Mouse (Mus musculus): Measurements from ENCODE around the gene Il4i1. TPM values are rescaled to one million over a fixed set of nuclear protein-coding genes. Genes with fewer than 3 reads are reported as not detected.
A peak's percentile ranks its signal among the peaks of the same experiment; 100 is the strongest.

Gene Il4i1
- total RNA-seq, 2 experiments from 2014 or later = 2.1 to 2.6 TPM

DNA sequence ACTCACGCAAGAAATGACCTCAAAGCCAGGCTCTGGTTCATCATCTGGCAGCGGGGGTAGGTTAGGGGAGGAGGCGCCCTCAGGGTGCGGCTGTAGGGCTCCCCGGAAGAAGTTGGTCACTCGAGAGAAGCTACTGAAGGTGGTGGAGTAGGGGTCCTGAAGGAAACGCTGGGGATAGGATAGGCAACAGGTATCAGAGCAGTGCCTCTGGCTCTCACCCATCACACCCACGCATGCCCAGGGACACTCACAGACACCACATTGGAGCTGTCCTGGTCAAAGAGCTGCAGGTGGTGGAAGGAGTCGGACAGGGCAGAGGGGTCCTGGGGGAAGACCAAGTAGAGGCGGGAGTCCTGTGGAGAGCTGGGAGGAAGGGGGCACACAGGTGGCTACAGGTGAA lies 28.8 kb downstream of the Il4i1 start:
- ATAC-seq (replicated peaks; ENCODE audit: low FRiP score, poor library complexity, severe bottlenecking) = no peak

DNA sequence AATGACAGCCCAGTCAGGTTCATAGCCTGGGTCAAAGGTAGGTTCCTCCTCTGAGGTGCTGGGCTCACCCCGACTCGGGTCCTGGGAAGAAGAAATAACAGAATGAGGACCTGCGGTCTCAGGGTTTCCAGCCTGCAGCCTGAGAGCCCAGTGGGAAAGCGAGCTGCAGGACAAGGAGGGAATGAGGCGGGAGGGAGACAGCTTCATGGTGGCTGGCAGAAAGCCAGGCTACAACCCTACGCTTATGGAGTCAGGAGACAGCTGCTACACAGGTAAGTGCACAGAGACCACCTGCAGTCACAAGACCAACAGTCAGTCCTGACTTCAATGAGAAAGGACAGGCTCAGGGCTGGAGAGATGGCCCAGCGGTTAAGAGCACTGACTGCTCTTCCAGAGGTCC lies 30.6 kb downstream of the Il4i1 start:
- ATAC-seq (replicated peaks; ENCODE audit: low FRiP score, poor library complexity, severe bottlenecking) = no peak

DNA sequence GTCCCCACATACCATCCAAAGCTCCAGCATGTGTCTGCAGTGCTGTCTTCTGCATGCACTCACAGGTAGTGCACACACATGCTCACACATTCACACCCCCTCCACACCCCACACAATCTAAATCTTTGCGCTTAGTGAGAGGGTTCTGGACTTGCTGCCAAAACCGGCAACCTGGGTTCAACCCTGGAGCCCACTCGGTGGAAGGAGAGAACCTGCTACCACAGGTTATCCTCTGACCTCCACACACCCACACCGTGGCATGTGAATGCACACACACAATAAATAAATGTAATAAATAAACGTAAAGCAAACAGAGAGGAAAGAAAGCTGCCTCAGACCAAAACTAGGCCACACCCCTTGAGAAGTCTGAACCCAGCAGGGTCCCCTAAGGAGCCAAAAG lies 31.6 kb downstream of the Il4i1 start:
- ATAC-seq (replicated peaks; ENCODE audit: low FRiP score, poor library complexity, severe bottlenecking) = no peak

DNA sequence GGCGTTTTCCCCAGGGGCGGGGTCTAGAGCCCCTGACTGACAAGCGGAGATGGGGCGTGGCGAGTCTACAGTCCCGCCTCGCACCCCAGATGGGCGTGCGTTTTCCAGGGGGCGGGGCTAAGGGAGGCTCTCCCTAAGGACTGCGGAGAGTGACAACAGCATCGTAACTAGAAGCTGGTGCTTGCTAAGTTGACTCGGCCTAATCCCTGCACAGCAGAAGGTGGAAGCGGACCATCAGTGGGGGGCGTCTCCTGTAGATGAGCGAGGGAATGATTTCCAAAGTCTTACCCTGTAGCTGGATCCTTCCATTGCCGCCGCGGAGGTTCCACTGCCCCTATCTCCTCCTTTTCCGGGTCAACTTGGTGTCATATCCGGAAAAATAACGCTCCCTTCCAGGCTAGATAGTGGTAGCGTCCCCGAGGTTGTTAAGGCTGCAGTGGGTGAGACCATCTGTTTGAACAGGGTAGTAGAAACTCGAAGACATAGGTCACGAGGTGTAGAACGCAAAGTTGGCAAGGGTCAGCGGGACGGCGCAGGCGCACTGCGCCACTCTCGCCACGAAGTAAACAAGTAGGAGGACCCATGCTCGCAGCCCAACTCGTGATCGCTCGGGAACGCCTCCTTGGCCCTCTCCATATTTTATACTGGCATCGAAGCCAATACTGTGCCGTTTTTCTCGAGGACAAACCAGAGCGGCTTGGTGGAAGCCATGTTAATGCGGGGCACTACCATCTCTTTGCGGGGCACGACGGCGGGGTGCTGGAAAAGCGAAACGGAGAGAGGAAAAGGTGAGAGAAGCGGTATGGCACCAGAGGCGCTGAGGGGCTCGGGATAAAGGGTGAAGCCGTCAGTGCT lies 32.6 kb downstream of the Il4i1 start, which contains the start of the genes Akt1s1 and Tbc1d17:
Gene Akt1s1 (plus strand): TSS at position 431 of the 855 bp plus-strand sequence.
Gene Tbc1d17 (minus strand): TSS at position 519 of the 855 bp plus-strand sequence.
- peak; percentile 78 for ATAC-seq (replicated peaks; ENCODE audit: low FRiP score, poor library complexity, severe bottlenecking)

DNA sequence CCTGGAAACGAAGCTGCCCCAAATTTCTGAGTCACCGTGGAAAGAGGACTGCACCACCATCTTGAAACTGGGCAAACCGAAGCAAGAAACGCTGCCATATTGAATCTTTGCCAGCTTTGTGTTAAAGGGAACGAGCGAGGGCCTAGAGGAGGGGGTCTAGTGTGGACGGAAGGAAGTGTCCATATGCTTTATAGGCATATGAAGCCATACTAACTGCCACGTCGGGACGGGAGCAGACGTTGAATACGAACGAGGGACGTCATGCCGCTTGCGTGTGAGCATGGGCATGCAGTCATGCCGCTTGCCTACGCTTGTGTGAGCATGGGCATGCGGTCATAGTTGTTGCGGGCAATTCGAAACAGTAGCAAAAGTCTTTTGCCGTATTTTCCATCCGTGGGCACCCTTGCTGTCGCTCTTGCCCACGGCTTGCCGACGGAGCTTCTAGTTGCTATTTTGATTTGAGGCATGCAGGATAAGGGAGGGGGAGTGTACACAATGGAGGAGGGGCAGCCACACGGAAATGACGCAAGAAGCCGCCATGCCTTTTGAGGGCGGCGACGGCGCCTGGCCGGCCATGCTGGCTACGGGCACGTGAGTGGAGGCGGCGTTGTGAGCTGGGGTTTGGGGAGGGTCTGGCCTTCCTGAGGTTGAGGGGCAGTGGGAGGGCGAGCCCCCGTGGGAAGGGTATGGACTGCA lies 33.4 kb downstream of the Il4i1 start:
- ATAC-seq (replicated peaks; ENCODE audit: low FRiP score, poor library complexity, severe bottlenecking) = peak; percentile 55

DNA sequence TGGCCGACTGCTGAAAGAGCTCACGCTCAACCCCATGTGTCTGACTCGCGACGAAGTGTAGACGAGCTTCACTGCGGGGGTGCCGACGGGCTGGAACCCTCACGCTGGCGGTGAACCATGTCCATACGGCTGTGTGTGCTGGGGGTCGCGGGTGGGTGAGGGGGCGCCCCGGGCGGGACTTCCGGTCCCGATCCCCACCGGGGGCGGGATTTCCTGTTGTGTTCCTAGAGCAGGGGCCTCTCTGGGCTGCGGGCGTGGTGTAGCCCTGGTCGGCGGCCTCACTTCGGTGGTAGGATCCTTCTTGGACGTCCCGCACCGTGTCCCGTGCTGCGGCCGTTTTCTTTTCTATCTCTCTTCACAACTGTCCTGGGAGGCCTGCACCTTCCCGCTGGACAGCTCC lies 34.0 kb downstream of the Il4i1 start:
- ATAC-seq (replicated peaks; ENCODE audit: low FRiP score, poor library complexity, severe bottlenecking) = no peak

DNA sequence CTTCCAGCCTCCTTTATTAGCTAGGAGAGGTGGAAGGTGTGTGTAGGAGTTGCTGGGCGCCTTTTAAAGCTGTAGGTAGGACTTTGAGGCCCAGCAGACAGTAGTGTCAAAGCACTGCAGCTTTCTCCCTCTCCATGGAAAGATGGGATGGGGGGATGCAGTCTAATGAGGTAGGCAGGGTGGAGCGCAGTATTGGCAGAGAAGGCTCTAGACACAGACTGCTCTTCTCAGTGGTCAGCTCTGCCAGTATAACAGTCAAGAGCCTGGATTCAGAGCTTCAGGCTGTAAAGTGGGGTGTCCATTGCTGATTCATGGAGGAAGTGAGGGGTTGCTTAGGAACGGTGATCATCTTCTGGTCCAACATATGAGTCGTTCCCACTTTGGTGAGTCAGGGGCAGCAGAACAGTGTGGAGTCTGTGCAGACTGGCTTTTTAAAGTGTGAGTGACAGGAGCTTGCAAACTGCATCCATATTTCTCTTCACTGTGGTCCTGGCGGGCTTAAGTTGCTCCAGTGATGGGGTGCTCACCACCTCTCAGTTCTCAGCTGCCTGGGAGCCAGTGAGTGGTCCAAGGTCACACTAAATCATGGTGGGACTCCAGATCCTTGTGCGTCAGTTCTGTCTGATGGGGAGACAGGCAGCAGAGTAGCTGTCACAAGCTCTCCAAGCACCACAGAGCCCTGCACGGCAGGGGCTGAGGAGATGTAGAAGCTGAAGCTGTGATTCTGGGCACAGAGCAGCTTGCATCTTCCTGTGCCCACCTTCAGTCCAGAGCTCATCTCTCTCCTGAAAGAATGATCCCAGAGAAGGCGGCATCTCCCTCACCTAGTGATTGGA lies 34.8 kb downstream of the Il4i1 start:
- ATAC-seq (replicated peaks; ENCODE audit: low FRiP score, poor library complexity, severe bottlenecking) = no peak

DNA sequence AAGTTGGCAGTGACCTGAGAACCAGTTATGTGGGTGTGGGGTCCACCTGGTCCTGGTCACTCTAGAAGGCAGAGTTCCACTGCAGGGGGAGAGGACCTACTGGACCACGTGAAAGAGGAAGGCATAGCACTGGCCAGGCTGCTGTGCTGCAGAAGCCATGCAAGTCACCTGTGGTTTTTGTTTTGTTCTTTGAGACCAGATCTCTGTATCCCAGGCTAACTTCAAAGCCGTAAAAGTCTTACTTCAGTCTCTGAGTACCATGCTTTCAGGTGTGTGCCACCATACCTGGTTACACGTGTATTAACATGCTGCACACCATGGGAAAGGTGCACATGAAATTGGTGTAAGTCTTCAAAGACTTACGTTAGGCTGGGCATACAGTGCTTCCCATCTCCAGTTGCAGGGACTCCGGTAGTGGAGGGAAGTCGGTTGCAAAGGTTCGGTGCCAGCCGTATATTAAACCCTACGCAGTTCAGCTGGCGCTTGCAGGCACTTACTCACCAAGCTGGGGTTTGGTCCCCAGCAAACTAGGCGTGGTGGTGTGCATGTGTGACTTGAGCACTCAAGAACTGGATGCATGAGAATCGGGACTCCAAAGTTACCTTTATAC lies 35.5 kb downstream of the Il4i1 start:
- no peak for ATAC-seq (replicated peaks; ENCODE audit: low FRiP score, poor library complexity, severe bottlenecking)

DNA sequence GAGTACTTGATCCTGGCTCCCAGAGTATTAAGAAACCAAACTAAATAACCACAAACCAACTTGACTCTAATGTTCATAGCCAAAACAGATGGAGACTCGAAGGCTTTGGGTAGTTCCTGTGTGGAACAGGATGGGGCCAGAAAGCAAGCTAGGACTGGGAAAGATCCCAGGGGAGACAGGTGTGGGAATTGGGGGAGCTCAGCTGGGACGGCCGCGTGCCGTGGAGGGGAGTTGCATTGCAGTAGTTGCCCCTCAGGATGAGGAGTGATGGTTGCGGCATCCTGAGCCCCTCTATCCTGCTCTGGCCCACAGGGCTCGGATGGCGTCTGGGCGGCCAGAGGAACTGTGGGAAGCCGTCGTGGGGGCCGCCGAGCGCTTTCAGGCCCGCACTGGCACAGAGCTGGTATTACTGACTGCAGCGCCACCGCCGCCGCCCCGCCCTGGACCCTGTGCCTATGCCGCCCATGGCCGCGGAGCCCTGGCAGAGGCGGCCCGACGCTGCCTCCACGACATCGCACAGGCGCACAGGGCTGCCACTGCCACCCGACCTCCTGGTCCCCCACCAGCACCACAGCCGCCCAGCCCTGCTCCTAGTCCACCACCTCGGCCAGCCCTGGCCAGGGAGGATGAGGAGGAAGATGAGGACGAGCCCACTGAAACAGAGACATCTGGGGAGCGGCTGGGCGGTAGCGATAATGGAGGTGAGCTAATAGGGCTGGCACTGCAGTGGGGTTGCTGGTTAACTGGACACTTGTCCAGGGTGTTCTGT lies 36.3 kb downstream of the Il4i1 start:
- no peak for ATAC-seq (replicated peaks; ENCODE audit: low FRiP score, poor library complexity, severe bottlenecking)

DNA sequence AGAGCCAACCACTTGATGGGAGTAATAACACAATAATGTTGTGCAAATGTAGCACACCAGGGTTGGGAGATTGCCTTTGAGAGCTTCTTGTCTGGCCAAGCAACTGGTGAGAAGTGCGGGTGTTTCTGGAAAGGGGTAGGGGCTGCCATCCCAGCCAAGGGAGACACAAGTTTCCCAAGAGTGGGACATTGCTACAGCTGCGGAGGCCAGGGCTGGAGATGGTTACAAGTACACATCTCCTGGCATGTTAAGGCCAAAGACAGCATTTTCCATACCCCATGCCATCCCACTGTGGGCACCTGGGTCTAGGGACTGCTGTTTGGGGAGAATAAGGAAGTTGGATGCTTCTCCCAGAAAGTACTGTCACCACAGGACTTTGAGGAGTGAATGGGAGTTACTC lies 36.9 kb downstream of the Il4i1 start:
- no peak for ATAC-seq (replicated peaks; ENCODE audit: low FRiP score, poor library complexity, severe bottlenecking)

DNA sequence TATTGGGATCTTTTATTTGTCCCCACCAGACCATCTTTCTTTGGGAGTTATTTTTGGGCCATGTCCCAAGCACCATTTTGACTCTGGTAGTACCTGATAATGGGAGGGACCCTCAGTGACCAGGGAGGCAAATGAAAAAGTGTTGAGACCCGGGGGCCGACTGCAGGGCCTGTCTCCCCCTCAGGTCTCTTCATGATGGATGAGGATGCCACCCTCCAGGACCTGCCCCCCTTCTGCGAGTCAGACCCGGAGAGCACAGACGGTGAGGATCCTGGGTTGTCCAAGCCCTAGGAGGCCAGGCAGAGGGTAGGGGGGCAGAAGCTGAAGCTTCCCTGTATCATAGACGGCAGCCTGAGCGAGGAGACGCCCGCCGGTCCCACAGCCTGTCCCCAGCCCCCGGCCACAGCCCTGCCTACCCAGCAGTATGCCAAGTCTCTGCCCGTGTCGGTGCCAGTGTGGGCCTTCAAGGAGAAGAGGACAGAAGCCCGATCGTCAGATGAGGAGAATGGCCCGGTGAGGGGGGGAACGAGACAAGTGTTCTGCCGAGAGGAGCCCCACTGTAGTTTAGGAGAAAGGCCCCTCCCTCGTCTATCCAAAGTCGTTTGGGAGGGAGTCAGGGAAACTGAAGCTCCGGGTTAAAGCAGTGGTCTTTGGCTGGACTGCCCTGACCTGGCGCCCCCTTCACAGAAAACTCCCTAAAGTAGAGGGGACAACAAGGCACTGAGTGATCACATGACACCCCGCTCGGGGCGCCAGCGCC lies 37.6 kb downstream of the Il4i1 start:
- ATAC-seq (replicated peaks; ENCODE audit: low FRiP score, poor library complexity, severe bottlenecking) = peak; percentile 3; the same call in 1 of the 2 replicates

DNA sequence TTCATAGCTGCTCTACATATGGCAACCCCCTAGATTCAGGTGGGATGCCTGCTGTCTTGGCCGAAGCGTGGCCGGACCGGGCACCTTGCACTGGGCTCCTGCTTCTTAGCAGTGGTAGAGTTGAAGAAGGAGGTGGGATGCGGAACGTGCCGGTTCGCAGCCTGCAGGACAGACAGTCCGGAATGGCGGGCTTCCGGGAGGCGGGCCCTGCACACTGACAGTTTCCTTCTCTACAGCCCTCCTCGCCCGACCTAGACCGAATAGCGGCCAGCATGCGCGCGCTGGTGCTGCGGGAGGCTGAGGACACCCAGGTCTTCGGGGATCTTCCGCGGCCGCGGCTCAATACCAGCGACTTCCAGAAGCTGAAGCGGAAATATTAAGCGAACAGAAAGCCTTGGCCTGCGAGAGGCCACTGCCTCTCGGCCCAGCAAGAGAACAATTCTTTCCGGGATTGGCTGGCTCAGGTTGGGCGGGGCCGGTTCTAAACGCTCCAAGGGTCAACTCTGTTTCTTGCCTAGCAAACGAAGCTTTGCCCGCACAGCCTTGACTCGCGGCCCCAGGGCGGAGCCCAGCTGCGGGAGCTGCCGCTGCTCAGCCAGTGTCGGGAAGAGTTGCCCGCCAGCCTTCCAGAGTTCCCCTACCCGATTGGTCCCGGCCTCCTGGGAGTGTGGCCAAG lies 38.3 kb downstream of the Il4i1 start:
- ATAC-seq (replicated peaks; ENCODE audit: low FRiP score, poor library complexity, severe bottlenecking) = peak; percentile 60

DNA sequence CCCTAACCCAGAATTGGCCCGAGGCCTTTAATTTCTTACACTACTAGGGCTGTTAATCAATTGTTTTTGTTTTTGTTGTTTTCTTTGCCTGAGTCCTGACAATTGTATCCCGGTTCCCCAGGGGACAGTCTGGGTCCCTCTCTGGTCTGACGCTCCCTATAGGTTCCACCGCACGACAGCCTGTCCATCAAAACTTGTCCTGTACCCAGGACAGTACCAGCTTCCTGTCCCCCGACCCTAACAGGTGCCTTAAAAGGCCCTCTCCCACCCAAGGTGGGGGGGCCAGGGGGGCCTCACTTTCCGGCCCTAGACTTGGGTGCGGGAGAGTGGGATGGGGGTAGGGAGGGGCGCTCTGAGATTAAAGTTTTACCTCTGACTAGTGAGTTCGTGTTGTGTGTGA lies 38.8 kb downstream of the Il4i1 start:
- no peak for ATAC-seq (replicated peaks; ENCODE audit: low FRiP score, poor library complexity, severe bottlenecking)

DNA sequence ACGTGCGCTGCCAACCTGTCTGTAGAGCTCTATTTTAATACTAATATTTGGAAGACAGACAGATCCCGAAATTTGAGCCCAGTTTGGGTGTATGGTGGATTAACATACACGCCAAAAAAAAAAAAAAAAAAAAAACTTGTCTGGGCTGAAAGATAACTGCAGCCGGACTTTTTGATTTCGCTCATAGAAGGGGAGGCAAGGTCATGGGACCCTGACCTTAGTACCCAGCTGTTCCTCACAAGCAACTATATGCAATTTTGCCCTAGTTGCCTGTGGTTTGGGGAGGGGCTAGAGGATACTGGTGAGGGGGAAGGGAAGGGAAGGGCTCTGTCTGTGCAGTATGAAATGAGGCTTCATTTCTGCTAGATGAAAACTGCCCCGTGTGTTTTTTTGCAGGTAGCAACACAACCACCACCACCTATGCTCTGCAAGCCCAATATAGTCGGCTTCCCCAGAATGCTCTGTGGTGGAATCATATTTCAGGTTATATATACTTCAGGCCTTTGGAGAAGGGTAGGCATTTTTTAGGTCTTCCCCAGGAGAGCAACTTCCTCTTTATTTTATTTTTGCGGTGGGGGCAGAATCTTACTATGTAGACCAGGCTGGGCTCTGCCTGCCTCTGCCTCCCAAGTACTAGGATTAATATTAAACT lies 40.2 kb downstream of the Il4i1 start:
- no peak for ATAC-seq (replicated peaks; ENCODE audit: low FRiP score, poor library complexity, severe bottlenecking)

DNA sequence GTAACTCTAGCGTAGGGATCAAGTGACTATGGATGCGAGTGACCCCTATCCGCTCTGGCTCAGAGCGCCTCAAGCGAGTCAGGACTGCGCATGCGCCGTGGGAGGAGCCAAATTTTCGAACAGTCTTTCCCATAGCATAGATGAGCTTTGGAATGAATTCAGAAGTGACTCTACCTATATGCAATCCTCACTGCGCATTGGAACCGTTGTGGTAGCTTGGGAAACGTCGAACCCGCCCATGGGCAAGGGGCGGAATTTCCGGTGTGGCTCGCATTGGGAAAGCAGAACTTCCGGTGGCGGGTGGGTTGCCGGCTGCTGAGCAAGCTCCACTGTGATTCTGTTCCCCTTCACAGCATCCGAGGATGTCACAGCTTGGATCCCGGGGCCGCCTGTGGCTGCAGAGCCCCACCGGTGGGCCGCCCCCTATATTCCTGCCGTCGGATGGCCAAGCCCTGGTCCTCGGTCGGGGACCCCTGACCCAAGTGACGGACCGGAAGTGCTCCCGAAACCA lies 40.9 kb downstream of the Il4i1 start, which contains the start of gene Pnkp:
Gene Pnkp (plus strand): TSS at position 98 of the 511 bp plus-strand sequence.
- ATAC-seq (replicated peaks; ENCODE audit: low FRiP score, poor library complexity, severe bottlenecking) = peak; percentile 50

DNA sequence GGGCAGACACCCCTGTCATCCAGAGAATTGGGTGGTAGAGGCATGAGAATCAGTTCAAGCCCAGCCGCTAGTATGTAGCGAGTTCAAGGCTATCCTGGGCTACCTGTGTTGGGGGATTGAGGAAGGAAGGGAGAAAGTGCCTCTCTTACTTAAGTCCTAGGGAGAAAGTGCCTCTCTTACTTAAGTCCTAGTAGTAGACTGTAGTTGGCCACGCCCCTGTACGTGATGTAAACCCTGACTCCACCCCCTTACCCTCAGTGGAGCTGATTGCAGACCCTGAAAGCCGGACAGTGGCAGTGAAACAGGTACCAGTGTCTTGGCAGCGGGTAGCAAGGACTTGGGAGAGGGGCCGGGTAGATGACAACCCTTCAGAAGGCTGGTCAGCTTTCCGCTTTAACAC lies 41.7 kb downstream of the Il4i1 start:
- ATAC-seq (replicated peaks; ENCODE audit: low FRiP score, poor library complexity, severe bottlenecking) = peak; percentile 37

DNA sequence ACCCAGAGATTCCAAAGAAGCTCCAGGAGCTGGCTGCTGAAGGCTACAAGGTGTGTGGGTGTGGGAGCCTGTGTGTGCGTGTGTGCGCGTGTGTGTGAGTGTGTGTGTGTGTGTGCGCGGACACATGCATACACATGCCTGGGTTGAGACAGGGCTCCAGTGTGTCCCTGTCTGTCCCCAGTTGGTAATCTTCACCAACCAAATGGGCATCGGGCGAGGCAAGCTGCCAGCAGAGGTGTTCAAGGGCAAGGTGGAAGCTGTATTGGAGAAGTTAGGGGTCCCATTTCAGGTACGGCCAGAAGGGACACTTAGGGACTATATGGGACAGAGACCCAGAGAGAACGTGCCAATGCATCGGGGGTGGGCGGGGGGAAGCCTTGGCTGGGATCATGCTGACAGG lies 43.7 kb downstream of the Il4i1 start:
- ATAC-seq (replicated peaks; ENCODE audit: low FRiP score, poor library complexity, severe bottlenecking) = no peak

Measured in erythroid progenitor cell, adult 5-6 weeks (primary cell).